ENCODE assay signal across 13 mouse cellular contexts in the genomic region with DNA sequence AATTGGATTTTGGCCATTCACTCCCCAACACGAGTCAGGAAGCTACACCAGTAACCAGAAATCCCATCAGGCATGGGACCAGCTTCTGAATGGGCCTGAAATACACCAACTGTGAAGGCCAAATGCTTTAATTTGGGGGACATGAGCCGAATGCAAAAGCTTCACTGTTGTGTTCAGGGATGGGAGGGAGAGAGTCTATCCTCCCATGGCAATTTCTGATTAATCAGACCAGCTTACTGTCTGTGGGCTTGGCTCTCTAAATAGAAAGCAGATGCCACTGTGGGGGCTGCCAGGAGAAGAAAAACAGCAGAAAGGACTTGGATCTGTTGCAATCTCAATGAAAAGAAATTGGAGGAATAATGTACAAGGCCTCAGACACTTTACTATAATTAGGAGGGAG.
DNase-seq lines count a peak whose midpoint lies in the region; ATAC-seq and TF ChIP-seq lines count a peak whose summit lies in the region.
"Had no signal": no experiment of that assay in that cellular context is flagged by ENCODE, and none has a peak within 500 bp of the region (broad histone marks: within the 10 kb centered on the region; RNA-seq: fewer than 3 reads in every experiment).

No protein-coding gene starts in this region.

- H3K27me3 ChIP-seq in midbrain, postnatal 0 days (ENCODE audit: insufficient read depth, low read length): no peaks in the 10 kb centered on the region
- no peaks in the 10 kb centered on the region for H3K27me3 ChIP-seq in midbrain, embryonic 14.5 days (ENCODE audit: control insufficient read depth, insufficient read depth, low read length)

- H3K27ac ChIP-seq in midbrain, postnatal 0 days (ENCODE audit: low read depth, low read length): no peak overlapping the region
- no peak overlapping the region for H3K27ac ChIP-seq in midbrain, embryonic 14.5 days (replicated peaks; ENCODE audit: low read depth, low read length)
- H3K27ac ChIP-seq: kidney, postnatal 0 days had no signal

- WGBS in midbrain, postnatal 0 days: 53% methylated on average over 2 of the region's 2 CpGs
- WGBS in midbrain, embryonic 14.5 days: 58% methylated on average over 2 of the region's 2 CpGs

- H3K4me1 ChIP-seq in midbrain, postnatal 0 days (ENCODE audit: insufficient read depth, low read length): no peaks in the 10 kb centered on the region
- H3K4me1 ChIP-seq in midbrain, embryonic 14.5 days (ENCODE audit: control insufficient read depth, insufficient read depth, low read length): no peaks in the 10 kb centered on the region

- DNase-seq in midbrain, postnatal 0 days (ENCODE audit: low spot score): peak; percentile 79
- no peak for DNase-seq in midbrain, embryonic 14.5 days
- peak; percentile 35 to 42 for DNase-seq in cerebellum, postnatal 25 days
- peak; percentile 51 to 86 for DNase-seq in layer of hippocampus, postnatal 14 days (ENCODE audit: low spot score in 2 of 2)
- DNase-seq in right cerebral cortex, postnatal 4 days: peak; percentile 8
- no peak for DNase-seq in thymus, postnatal 10 days (ENCODE audit: low spot score in 2 of 2)
- no peak for DNase-seq in gastrocnemius, adult 8-10 months (ENCODE audit: low spot score in 2 of 2)
- DNase-seq in urinary bladder, adult 18-20 months (ENCODE audit: low spot score in 2 of 2): no peak
- DNase-seq: liver; lung, postnatal 14 days had no signal

- H3K4me3 ChIP-seq in midbrain, postnatal 0 days (ENCODE audit: low read depth, low read length): no peak overlapping the region
- H3K4me3 ChIP-seq in midbrain, embryonic 14.5 days (replicated peaks; ENCODE audit: low read depth, low read length): no peak overlapping the region
- H3K4me3 ChIP-seq: myocyte had no signal

- H3K9ac ChIP-seq in midbrain, postnatal 0 days (replicated peaks; ENCODE audit: low read length, poor library complexity, severe bottlenecking): no peak overlapping the region
- no peak overlapping the region for H3K9ac ChIP-seq in midbrain, embryonic 14.5 days (replicated peaks; ENCODE audit: low read length)

- H3K4me2 ChIP-seq in midbrain, postnatal 0 days (ENCODE audit: low read depth, low read length, poor library complexity, severe bottlenecking): no peak overlapping the region
- no peak overlapping the region for H3K4me2 ChIP-seq in midbrain, embryonic 14.5 days (ENCODE audit: low read length)

- TF ChIP-seq CTCF in midbrain, postnatal 0 days (IDR thresholded peaks at IDR 0.05): no peak

- no peaks in the 10 kb centered on the region for H3K36me3 ChIP-seq in midbrain, postnatal 0 days (ENCODE audit: insufficient read depth, low read length)
- H3K36me3 ChIP-seq in midbrain, embryonic 14.5 days (ENCODE audit: control insufficient read depth, insufficient read depth, low read length): no peaks in the 10 kb centered on the region

- no peak for ATAC-seq in midbrain, postnatal 0 days (ENCODE audit: low FRiP score)
- no peak for ATAC-seq in midbrain, embryonic 14.5 days (ENCODE audit: low FRiP score, low TSS enrichment)
- ATAC-seq: activated CD4-positive, CD25-positive, alpha-beta regulatory T cell, adult 4 months had no signal

- no peaks in the 10 kb centered on the region for H3K9me3 ChIP-seq in midbrain, postnatal 0 days (ENCODE audit: low read length)
- no peaks in the 10 kb centered on the region for H3K9me3 ChIP-seq in midbrain, embryonic 14.5 days (ENCODE audit: control insufficient read depth, low read length)

Comparison
In these comparisons a context has a peak if more than half of its experiments do, and no peak if none do; other contexts are left out.
1. DNase-seq: peak in midbrain, postnatal 0 days (single experiment), cerebellum, postnatal 25 days (2 of 2), layer of hippocampus, postnatal 14 days (2 of 2) and right cerebral cortex, postnatal 4 days (single experiment); none in midbrain, embryonic 14.5 days (single experiment), thymus, postnatal 10 days (0 of 2), gastrocnemius, adult 8-10 months (0 of 2) and urinary bladder, adult 18-20 months (0 of 2).